ENCODE assay signal across 8 mouse cellular contexts in the genomic region with DNA sequence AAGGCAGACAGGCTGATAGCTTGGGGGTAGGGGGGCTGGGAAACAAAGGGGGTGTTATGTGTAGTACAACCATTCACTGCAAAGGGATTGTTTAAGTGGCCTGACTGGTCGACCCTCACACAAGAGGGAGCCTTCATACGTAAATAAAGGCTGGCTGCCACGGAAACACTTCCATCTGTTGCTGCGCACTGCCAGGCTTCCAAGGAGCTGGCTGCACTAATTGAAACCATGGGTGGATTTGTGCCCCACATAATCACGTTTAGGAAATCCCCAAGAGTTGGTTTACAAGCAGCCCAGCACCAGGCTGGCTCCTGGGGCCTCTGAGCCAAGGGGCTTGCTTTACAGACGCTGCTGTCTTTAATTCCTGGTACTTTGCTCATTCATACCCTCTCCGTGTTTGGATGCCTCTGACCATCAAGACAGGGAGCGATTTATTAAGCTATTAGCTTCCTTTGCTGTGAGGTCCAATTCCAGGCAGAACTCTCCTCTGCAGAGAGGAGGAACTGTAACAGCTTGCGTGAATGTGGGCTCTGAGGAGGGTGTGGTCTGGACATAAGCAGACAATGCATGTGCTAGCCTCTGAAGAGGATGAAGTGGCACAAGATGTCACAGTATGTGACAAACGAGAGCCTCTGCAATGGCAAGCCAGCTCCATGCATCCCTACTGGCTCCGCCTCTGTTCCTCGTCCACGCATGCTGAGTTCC.
DNase-seq lines count a peak whose midpoint lies in the region; ATAC-seq and TF ChIP-seq lines count a peak whose summit lies in the region.

No protein-coding gene starts in this region.

- no peaks in the 10 kb centered on the region for H3K27me3 ChIP-seq in forebrain, postnatal 0 days (ENCODE audit: insufficient read depth, low read length)
- peaks cover 33% of the 10 kb centered on the region; the same call in 1 of the 2 replicates for H3K27me3 ChIP-seq in midbrain, embryonic 14.5 days (ENCODE audit: control insufficient read depth, insufficient read depth, low read length)

- ATAC-seq in forebrain, postnatal 0 days = peak; percentile 92
- peak; percentile 84; the same call in 1 of the 2 replicates for ATAC-seq in midbrain, embryonic 14.5 days (ENCODE audit: low FRiP score, low TSS enrichment)
- ATAC-seq in erythroid progenitor cell, adult 5-6 weeks (replicated peaks; ENCODE audit: low FRiP score, poor library complexity, severe bottlenecking) = no peak

- no peak overlapping the region for H3K9ac ChIP-seq in forebrain, postnatal 0 days
- H3K9ac ChIP-seq in midbrain, embryonic 14.5 days (replicated peaks; ENCODE audit: low read length) = 0 out of 2 replicates have a peak overlapping the region, but pooled peaks have one; percentile 23

- H3K4me3 ChIP-seq in forebrain, postnatal 0 days (ENCODE audit: low read depth, low read length) = no peak overlapping the region
- H3K4me3 ChIP-seq in midbrain, embryonic 14.5 days (replicated peaks; ENCODE audit: low read depth, low read length) = no peak overlapping the region

- no peak for TF ChIP-seq CTCF in forebrain, postnatal 0 days (IDR thresholded peaks at IDR 0.05; ENCODE audit: low read depth)

- H3K27ac ChIP-seq in forebrain, postnatal 0 days (ENCODE audit: low read depth, low read length) = 0 out of 2 replicates have a peak overlapping the region, but pooled peaks have one; percentile 21
- no peak overlapping the region for H3K27ac ChIP-seq in midbrain, embryonic 14.5 days (replicated peaks; ENCODE audit: low read depth, low read length)

- peak; percentile 73 to 76 for DNase-seq in cerebellum, postnatal 10 days
- no peak for DNase-seq in cerebellum, adult 18-20 months
- DNase-seq in R1 (ENCODE audit: low read depth, low spot score) = peak; percentile 10
- peak; percentile 79 for DNase-seq in forebrain, postnatal 0 days
- DNase-seq in midbrain, embryonic 14.5 days = peak; percentile 77
- no peak for DNase-seq in heart, postnatal 10 days
- DNase-seq in cerebellum, adult 8-10 months = no peak

- intact Hi-C loops in heart, postnatal 10 days (cut with DNase I) = no loop called here

- 0 out of 2 replicates have a peak, but pooled peaks cover 4% of the 10 kb centered on the region for H3K4me1 ChIP-seq in forebrain, postnatal 0 days (ENCODE audit: insufficient read depth)
- peaks cover 17% of the 10 kb centered on the region for H3K4me1 ChIP-seq in midbrain, embryonic 14.5 days (ENCODE audit: control insufficient read depth, insufficient read depth, low read length)

- WGBS in forebrain, postnatal 0 days = 14% methylated on average over 13 of the region's 13 CpGs
- WGBS in midbrain, embryonic 14.5 days = 19% methylated on average over 13 of the region's 13 CpGs

- H3K36me3 ChIP-seq in forebrain, postnatal 0 days (ENCODE audit: insufficient read depth) = no peaks in the 10 kb centered on the region
- H3K36me3 ChIP-seq in midbrain, embryonic 14.5 days (ENCODE audit: control insufficient read depth, insufficient read depth, low read length) = no peaks in the 10 kb centered on the region

- no peaks in the 10 kb centered on the region for H3K9me3 ChIP-seq in forebrain, postnatal 0 days (ENCODE audit: low read length)
- H3K9me3 ChIP-seq in midbrain, embryonic 14.5 days (ENCODE audit: control insufficient read depth, low read length) = no peaks in the 10 kb centered on the region

- H3K4me2 ChIP-seq in forebrain, postnatal 0 days (ENCODE audit: low read depth) = peak overlapping the region; percentile 30
- peak overlapping the region; percentile 27 for H3K4me2 ChIP-seq in midbrain, embryonic 14.5 days (ENCODE audit: low read length)

Comparison
In these comparisons a context has a peak if more than half of its experiments do, and no peak if none do; other contexts are left out.
1. DNase-seq: peak in cerebellum, postnatal 10 days (2 of 2), R1 (single experiment), forebrain, postnatal 0 days (single experiment) and midbrain, embryonic 14.5 days (single experiment); none in cerebellum, adult 18-20 months (0 of 2), heart, postnatal 10 days (0 of 2) and cerebellum, adult 8-10 months (single experiment).